Mouse (Mus musculus) MEL (cell line): Measurements from ENCODE around the gene Ddx28.

ENCODE experiments used
- CTCF ChIP-seq, 3 experiments: IDR thresholded peaks in 2 of 3; conservative IDR thresholded peaks in 1 of 3; 2 replicates each; pipeline ENCODE4 v1.5.1; 2011 to 2012; ENCODE audit warnings: low read length in 3 of 3, low read depth in 2 of 3, mild to moderate bottlenecking in 2 of 3, improper control_type of control experiment in 1 of 3, inconsistent platforms in 1 of 3, mixed read lengths in 1 of 3, moderate library complexity in 1 of 3; ENCODE audit not compliant: control insufficient read depth in 1 of 3, insufficient read depth in 1 of 3, poor library complexity in 1 of 3, severe bottlenecking in 1 of 3
- GATA1 ChIP-seq: IDR thresholded peaks from 2 replicates; pipeline ENCODE4 v1.6.1; 2011; ENCODE audit warnings: low read depth, low read length, improper control_type of control experiment
- SIN3A ChIP-seq: IDR thresholded peaks from 2 replicates; pipeline ENCODE4 v1.6.1; 2012; ENCODE audit warnings: low read length, improper control_type of control experiment, inconsistent platforms

GRCm38 (mm10) chr8:106011643-106011986, at the start of gene Ddx28:
- no peak for TF ChIP-seq SIN3A
- no peak for TF ChIP-seq CTCF (IDR thresholded peaks at IDR 0.05 in 2 of 3, conservative IDR thresholded peaks at IDR 0.05 in 1 of 3; ENCODE audit: control insufficient read depth in 1 of 3, insufficient read depth in 1 of 3, low read depth in 2 of 3, low read length in 3 of 3, poor library complexity in 1 of 3, severe bottlenecking in 1 of 3)
- TF ChIP-seq GATA1 = no peak
